Mouse (Mus musculus) erythroblast, adult 5-6 weeks (primary cell): ENCODE data around the gene Map2k2. TPM values are rescaled to one million over a fixed set of nuclear protein-coding genes. Genes with fewer than 3 reads are reported as not detected.
"Not testable (repeated sequence)": the region's sequence is repeated elsewhere in the genome, so short reads cannot be mapped to it uniquely, and the experiment has no call there.

Experiments
- ATAC-seq: replicated peaks from 2 replicates; pipeline ENCODE4 v1.8.0; 2016; ENCODE audit warnings: moderate number of reproducible peaks, mild to moderate bottlenecking, moderate TSS enrichment, inconsistent platforms; ENCODE audit not compliant: poor library complexity, low FRiP score, severe bottlenecking
- total RNA-seq, 2 experiments: library from RNA; stranded (forward) in 1 of 2; stranded (reverse) in 1 of 2; fragments of 150-400 nt in 1 of 2; fragments of 200-764, 138-1000 nt in 1 of 2; gene quantifications; 2 replicates each; pipeline versions ENCODE4 v1.2.3 to v1.2.4; 2015 to 2017; ENCODE audit warnings: low replicate concordance in 2 of 2

The Map2k2 gene
- total RNA-seq, 2 experiments from 2014 or later, result 31.5 to 34.2 TPM

DNA sequence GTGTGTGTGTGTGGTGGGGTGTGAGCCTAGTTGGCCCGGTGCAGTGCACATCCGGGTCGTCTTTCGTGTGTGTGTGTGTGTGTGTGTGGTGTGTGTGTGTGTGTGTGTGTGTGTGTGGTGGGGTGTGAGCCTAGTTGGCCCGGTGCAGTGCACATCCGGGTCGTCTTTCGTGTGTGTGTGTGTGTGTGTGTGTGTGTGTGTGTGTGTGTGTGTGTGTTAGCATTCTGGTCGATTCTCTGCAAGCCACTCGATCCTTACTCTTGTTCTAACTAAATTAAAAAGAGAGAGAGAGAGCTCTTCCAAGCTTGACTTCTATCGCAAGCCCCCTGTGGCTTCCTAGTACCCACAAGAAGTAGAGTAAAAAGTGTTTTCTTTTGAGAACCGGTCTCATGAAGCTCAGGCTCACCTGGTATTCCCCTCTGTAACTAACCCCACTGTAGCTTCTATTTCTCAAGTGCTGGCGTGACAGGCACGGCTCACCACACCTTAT is 63.7 kb downstream of the Map2k2 start:
- ATAC-seq, result not testable (repeated sequence)

DNA sequence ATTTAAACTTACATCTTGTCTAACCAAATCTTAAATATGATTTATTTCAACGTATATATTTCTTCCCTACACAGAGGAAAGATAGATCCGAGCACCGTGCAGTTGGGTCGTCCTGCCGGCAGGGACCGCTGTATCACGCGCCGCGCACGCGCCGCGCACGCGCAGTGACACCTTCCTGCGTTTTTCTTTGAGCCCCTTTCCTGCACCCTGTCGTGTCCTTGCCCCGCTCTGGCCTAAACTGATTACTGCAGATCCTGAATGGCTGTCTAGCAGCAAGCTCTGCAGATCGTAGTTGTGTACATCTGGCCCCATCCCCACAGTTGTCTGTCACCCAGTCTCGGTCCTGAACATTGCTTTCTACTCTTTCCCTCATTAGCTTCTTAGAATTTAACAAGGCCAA is 67.4 kb downstream of the Map2k2 start:
- ATAC-seq, result peak; percentile 44; the same call in 1 of the 2 replicates

DNA sequence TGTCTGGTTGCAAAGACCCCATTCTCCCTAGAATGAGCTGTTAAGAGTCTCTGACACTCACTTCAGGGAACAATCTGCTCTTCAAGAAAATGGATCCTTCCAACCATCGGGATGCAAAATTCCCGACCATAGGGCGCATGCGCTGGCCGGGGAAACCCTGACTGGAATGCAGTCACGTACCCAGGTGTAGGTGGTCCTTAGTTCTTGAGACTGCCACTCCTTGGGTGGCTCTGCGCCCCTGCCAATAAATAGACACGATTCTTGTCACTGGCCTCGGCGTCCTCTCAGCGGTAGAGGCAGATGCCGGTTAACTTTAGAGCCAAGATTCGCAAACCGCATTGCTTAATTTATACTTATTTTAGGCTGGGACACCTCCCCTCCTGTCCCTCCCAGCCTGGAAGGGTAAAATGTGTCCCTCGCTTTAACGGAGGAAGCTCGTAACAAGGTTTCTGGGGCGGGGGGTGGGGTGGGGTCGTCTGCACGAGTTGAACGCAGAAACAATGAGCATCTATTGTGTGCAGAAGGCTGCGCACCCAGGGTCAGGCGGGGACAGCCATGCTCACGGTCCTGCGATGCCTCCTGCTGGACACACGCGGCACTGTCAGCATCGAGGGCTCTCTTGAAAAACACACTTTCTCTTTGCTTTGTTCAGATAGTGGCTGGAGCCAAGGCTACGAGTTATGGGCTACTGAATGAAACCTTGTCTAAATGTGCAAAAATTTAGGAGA is 69.1 kb downstream of the Map2k2 start:
- peak; percentile 64 for ATAC-seq

DNA sequence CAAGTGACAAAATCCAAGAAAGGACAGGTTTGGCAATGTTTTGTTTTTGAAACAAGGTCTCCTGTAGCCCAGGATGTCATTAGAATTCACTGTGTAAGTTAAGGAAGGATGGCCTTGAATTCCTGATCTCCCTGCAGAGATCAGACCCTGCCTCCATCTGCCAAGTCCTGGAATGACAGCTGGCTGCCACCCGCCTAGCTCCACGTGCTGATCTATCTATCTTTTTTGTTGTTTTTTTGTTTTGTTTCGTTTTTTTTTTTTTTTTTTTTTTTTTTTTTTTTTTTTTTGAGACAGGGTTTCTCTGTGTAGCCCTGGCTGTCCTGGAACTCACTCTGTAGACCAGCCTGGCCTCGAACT is 69.6 kb downstream of the Map2k2 start:
- peak; percentile 3; the same call in 1 of the 2 replicates for ATAC-seq

DNA sequence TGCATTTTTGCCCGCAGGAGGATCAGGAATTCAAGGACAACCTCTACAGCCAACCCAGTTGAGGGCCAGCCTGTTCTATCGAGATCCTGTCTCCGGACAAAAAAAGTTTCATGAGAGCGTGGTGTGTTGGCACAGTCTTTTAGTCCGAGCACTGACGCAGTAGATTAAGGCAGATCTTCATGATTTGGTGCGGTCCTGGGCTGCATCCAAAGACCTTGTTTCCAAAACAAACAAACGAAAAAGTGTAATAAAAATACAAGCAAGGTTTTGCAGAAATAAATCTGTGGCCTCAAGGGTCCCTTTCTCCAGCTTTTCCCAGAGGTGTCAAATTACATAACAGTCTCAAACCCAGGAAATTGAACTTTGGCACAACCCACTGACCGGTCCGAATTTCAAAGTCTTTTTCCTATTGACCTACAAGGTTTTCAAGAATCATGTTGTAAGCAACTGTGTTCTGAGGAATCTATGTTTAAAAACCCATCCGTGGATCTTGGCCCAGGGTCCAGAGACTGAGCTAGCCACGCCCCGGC is 70.3 kb downstream of the Map2k2 start:
- no peak; the same call in 1 of the 2 replicates for ATAC-seq

DNA sequence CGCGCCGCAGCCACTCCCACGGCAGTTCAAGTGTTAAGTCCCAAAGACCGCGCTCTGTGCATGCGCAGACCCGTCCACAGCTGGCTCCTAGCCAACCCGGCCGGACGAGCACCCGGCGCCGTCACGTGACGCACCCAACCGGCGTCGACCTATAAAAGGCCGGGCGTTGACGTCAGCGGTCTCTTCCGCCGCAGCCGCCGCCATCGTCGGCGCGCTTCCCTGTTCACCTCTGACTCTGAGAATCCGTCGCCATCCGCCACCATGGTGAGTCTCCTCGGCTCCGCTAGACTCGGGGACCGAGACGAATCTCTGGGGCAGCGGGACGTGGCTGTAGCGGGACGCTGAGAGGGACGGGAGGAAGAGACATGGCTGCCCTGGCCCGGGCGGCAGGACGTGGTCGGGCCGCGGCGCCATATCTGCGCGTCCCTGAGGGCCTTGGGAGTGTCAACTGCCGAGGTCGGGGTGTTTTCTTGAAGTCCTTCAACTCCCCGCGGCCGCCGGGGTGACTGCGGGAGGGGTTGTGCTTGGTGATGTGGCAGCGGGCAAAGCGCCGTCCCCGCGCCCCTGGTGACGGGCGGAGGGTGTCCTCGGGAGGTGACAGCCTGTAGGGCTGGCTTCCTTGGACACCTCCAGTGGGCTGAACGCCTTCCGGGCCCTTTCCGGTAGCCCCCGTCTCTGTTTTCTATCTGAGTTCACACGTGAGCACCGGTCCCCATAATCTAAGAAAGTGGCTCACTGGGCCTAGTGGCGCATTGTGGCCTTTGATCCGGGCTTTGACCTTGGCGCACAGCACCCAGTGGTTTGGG is 71.0 kb downstream of the Map2k2 start, which contains the start of gene Eef2:
Gene Eef2 (plus strand): TSS at position 166 of the 806 bp plus-strand sequence.
- peak; percentile 67 for ATAC-seq

DNA sequence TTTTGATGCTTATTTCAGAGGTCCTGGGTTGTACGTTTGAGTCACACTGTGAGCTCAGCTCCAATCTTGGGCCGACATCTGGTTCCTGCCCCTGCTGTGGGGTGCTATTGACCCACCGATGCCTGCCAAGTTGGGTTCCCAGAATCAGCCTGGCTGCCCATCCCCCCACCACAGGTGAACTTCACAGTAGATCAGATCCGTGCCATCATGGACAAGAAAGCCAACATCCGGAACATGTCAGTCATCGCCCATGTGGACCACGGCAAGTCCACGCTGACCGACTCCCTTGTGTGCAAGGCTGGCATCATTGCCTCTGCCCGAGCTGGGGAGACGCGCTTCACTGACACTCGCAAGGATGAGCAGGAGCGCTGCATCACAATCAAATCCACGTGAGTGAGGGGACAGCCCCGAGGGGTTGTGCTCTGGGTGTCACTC is 71.8 kb downstream of the Map2k2 start:
- peak; percentile 10; the same call in 1 of the 2 replicates for ATAC-seq

DNA sequence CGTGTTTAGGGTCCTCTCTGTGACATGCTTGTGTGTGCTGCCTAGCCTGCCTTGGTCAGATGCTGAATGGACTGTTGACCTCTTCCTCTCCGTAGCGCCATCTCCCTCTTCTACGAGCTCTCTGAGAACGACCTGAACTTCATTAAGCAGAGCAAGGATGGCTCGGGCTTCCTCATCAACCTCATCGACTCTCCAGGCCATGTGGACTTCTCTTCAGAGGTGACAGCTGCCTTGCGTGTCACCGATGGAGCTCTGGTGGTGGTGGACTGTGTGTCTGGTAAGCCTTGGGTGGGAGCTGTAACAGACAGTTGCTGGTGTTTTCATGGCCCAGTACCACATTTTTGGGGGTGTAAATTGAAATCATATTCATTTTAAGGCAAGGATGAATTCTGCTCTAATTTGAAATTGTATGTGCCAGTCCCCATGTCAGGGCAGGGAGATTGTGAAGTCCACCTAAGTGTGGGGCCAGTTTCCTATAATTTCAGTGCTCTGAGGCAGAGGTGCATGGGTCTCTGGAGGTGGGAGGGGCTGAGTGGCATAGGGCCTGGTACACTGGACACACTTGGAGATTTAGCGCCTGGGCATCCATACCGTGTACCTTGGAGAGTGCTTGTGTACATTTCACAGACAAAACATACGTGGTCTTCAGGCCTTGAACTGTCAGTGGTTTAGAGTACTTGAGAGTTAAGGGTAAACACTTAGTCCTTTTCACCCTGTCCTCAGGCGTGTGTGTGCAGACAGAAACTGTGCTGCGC is 72.4 kb downstream of the Map2k2 start:
- no peak for ATAC-seq

DNA sequence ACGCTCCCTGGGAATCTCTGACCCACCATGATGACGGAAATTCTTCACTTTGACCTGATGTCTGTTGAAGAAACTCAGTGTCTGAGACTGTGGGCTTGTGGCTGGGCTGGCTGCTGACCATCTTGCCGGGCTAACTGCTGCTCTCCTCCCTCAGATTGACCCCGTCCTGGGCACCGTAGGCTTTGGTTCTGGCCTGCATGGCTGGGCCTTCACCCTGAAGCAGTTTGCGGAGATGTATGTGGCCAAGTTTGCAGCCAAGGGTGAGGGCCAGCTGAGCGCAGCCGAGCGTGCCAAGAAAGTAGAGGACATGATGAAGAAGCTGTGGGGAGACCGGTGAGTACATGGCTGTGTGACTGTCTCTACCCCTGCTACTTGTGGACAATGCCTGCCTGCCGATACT is 73.2 kb downstream of the Map2k2 start:
- no peak for ATAC-seq

DNA sequence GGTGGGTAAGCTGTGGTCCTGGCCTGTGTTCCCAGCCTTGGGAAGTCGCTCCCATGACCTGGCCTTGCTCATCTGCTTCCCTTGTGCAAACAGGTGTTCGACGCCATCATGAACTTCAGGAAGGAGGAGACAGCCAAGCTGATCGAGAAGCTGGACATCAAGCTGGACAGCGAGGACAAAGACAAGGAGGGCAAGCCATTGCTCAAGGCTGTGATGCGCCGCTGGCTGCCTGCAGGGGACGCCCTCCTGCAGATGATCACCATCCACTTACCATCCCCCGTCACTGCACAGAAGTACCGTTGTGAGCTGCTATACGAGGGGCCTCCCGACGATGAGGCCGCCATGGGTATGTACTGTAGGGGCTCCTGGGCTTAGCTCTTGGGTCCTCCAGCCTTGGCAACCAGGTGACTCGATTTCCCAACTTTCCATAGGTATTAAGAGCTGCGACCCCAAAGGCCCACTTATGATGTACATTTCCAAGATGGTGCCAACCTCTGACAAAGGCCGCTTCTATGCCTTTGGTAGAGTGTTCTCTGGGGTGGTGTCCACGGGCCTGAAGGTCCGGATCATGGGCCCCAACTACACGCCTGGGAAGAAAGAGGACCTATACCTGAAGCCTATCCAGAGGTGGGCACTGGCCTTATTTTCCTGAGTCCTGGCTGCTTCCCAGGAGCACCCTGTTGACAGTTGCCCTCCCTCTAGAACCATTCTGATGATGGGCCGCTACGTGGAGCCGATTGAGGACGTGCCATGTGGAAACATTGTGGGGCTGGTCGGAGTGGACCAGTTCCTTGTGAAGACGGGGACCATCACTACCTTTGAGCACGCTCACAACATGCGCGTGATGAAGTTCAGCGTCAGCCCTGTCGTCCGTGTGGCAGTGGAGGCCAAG is 74.0 kb downstream of the Map2k2 start:
- ATAC-seq, result no peak

DNA sequence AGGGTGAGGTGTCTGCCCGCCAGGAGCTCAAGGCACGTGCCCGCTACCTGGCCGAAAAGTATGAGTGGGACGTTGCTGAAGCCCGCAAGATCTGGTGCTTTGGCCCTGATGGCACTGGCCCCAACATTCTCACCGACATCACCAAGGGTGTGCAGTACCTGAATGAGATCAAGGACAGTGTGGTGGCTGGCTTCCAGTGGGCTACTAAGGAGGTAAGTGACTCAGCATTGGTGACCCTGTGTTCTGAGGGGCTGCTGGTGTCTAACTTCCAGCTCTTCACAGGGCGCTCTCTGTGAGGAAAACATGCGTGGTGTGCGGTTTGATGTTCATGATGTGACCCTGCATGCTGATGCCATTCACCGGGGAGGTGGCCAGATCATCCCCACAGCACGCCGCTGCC is 75.2 kb downstream of the Map2k2 start:
- no peak for ATAC-seq

DNA sequence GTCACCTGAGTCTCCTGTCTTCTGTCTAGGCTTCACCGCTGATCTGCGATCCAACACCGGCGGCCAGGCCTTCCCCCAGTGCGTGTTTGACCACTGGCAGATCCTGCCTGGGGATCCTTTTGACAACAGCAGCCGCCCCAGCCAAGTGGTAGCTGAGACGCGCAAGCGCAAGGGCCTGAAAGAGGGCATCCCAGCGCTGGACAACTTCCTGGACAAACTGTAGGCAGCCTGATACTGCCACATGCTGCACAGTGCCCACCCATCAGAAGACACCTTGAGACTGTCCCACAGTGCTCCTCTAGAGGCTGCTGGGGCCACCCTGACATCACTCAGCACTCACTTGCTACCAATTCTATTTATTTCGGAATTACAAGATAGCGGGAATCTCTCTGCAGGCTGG is 76.1 kb downstream of the Map2k2 start:
- not testable (repeated sequence) for ATAC-seq

DNA sequence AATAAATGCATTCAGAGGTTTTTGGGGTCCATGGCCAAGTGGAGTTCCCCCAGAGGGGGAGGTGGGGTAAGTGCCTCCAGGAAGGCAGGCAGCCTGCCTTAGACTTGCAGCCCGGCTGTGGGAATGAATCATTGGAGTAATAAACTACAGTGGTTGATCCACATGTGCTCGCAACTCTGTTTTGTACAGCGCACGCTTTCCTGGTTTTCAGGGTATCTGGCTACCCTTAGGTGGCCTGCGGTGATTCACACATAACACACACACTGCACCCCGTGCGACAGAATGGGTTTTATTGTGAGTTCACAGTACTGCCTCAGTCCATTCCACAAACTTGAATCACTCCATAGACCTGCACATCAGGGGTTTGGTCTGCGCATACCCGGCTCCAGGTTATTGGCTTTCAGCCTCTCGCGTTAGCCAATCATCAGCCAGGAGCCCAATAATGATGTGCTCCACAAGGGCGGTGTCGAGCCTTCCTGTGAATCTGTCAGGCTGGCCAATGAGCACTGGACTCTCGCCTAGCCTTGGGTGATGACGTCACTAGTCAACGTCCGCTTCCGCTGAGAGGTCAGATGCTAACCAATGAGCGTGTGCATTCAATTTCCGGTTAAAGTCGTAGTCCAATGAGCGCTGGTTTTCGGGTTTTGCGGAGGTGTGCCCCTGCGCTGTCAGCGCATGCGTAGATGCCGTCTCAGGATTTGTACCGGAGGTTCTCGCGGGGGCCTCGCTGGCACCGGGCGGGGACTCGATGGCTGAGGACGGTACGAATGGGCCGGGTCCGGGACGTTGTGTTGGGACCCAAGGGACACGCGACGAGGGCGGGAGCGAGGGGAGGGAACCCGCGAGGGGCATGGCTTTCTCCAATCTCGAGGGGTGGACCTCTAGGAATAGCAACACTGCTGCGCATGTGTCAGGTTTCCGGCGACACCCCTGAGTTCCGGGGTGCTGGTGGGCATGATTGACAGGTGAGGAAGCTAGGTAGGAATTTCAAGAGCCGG is 76.9 kb downstream of the Map2k2 start, which contains the start of gene Dapk3:
Gene Dapk3 (plus strand): TSS at position 670 of the 998 bp plus-strand sequence.
- peak; percentile 90 for ATAC-seq

Other genes starting within 250 kb of the Map2k2 start
- not detected in 2 replicates for gene Tmprss9, start 234.1 kb upstream of the Map2k2 start, total RNA-seq (2015; ENCODE audit: low replicate concordance)
- 0.17 TPM in 1 of 2 replicates, not detected in the other for gene Tmprss9, start 234.1 kb upstream of the Map2k2 start, total RNA-seq (2017; ENCODE audit: low replicate concordance)
- 12.1 and 17.6 TPM in 2 replicates for gene Timm13, start 204.9 kb upstream of the Map2k2 start, total RNA-seq (2015; ENCODE audit: low replicate concordance)
- gene Timm13, start 204.9 kb upstream of the Map2k2 start, total RNA-seq (2017; ENCODE audit: low replicate concordance), result 14.1 and 24.7 TPM in 2 replicates
- 2.7 and 7.3 TPM in 2 replicates for gene Lmnb2, start 187.7 kb upstream of the Map2k2 start, total RNA-seq (2015; ENCODE audit: low replicate concordance)
- gene Lmnb2, start 187.7 kb upstream of the Map2k2 start, total RNA-seq (2017; ENCODE audit: low replicate concordance), result 9.3 and 9.7 TPM in 2 replicates
- 2.3 and 10.6 TPM in 2 replicates for gene Gadd45b, start 175.8 kb upstream of the Map2k2 start, total RNA-seq (2015; ENCODE audit: low replicate concordance)
- 3.2 and 4.9 TPM in 2 replicates for gene Gadd45b, start 175.8 kb upstream of the Map2k2 start, total RNA-seq (2017; ENCODE audit: low replicate concordance)
- gene Gng7, start 91.0 kb upstream of the Map2k2 start, total RNA-seq (2015; ENCODE audit: low replicate concordance), result not detected in 2 replicates
- gene Gng7, start 91.0 kb upstream of the Map2k2 start, total RNA-seq (2017; ENCODE audit: low replicate concordance), result not detected in 2 replicates
- gene Diras1, start 80.3 kb upstream of the Map2k2 start, total RNA-seq (2015; ENCODE audit: low replicate concordance), result not detected in 2 replicates
- not detected in 2 replicates for gene Diras1, start 80.3 kb upstream of the Map2k2 start, total RNA-seq (2017; ENCODE audit: low replicate concordance)
- 2.1 and 2.5 TPM in 2 replicates for gene Slc39a3, start 68.5 kb upstream of the Map2k2 start, total RNA-seq (2015; ENCODE audit: low replicate concordance)
- 2.7 and 3.8 TPM in 2 replicates for gene Slc39a3, start 68.5 kb upstream of the Map2k2 start, total RNA-seq (2017; ENCODE audit: low replicate concordance)
- 6.7 and 20.3 TPM in 2 replicates for gene Sgta, start 45.7 kb upstream of the Map2k2 start, total RNA-seq (2015; ENCODE audit: low replicate concordance)
- gene Sgta, start 45.7 kb upstream of the Map2k2 start, total RNA-seq (2017; ENCODE audit: low replicate concordance), result 14.8 and 18.1 TPM in 2 replicates
- gene Thop1, start 35.9 kb upstream of the Map2k2 start, total RNA-seq (2015; ENCODE audit: low replicate concordance), result 1.9 TPM in 1 of 2 replicates, not detected in the other
- gene Thop1, start 35.9 kb upstream of the Map2k2 start, total RNA-seq (2017; ENCODE audit: low replicate concordance), result 3.1 and 4.1 TPM in 2 replicates
- not detected in 2 replicates for gene Creb3l3, start 7.0 kb upstream of the Map2k2 start, total RNA-seq (2015; ENCODE audit: low replicate concordance)
- gene Creb3l3, start 7.0 kb upstream of the Map2k2 start, total RNA-seq (2017; ENCODE audit: low replicate concordance), result not detected in 2 replicates
- gene Zbtb7a, start 29.3 kb downstream of the Map2k2 start, total RNA-seq (2015; ENCODE audit: low replicate concordance), result 11.5 and 13.2 TPM in 2 replicates
- 10.1 and 14.2 TPM in 2 replicates for gene Zbtb7a, start 29.3 kb downstream of the Map2k2 start, total RNA-seq (2017; ENCODE audit: low replicate concordance)
- 4.4 and 11.3 TPM in 2 replicates for gene Pias4, start 62.0 kb downstream of the Map2k2 start, total RNA-seq (2015; ENCODE audit: low replicate concordance)
- gene Pias4, start 62.0 kb downstream of the Map2k2 start, total RNA-seq (2017; ENCODE audit: low replicate concordance), result 12.3 and 19.3 TPM in 2 replicates
- gene Eef2, start 70.7 kb downstream of the Map2k2 start, total RNA-seq (2015; ENCODE audit: low replicate concordance), result 227 and 267 TPM in 2 replicates
- 388 and 458 TPM in 2 replicates for gene Eef2, start 70.7 kb downstream of the Map2k2 start, total RNA-seq (2017; ENCODE audit: low replicate concordance)
- gene Dapk3, start 77.1 kb downstream of the Map2k2 start, total RNA-seq (2015; ENCODE audit: low replicate concordance), result 3.3 and 7.3 TPM in 2 replicates
- gene Dapk3, start 77.1 kb downstream of the Map2k2 start, total RNA-seq (2017; ENCODE audit: low replicate concordance), result 10.8 and 11.8 TPM in 2 replicates
- gene 4930442H23Rik, start 77.9 kb downstream of the Map2k2 start, total RNA-seq (2015; ENCODE audit: low replicate concordance), result not detected in 2 replicates
- not detected in 2 replicates for gene 4930442H23Rik, start 77.9 kb downstream of the Map2k2 start, total RNA-seq (2017; ENCODE audit: low replicate concordance)
- gene Nmrk2, start 96.1 kb downstream of the Map2k2 start, total RNA-seq (2015; ENCODE audit: low replicate concordance), result not detected in 2 replicates
- not detected in 2 replicates for gene Nmrk2, start 96.1 kb downstream of the Map2k2 start, total RNA-seq (2017; ENCODE audit: low replicate concordance)
- not detected in 2 replicates for gene Atcay, start 124.9 kb downstream of the Map2k2 start, total RNA-seq (2015; ENCODE audit: low replicate concordance)
- gene Atcay, start 124.9 kb downstream of the Map2k2 start, total RNA-seq (2017; ENCODE audit: low replicate concordance), result not detected in 2 replicates
- not detected in 2 replicates for gene Zfr2, start 127.2 kb downstream of the Map2k2 start, total RNA-seq (2015; ENCODE audit: low replicate concordance)
- gene Zfr2, start 127.2 kb downstream of the Map2k2 start, total RNA-seq (2017; ENCODE audit: low replicate concordance), result not detected in 2 replicates
- gene Matk, start 147.0 kb downstream of the Map2k2 start, total RNA-seq (2015; ENCODE audit: low replicate concordance), result 0.42 and 0.96 TPM in 2 replicates
- 4.3 TPM in 2 replicates for gene Matk, start 147.0 kb downstream of the Map2k2 start, total RNA-seq (2017; ENCODE audit: low replicate concordance)
- 6.3 and 56.3 TPM in 2 replicates for gene Mrpl54, start 161.0 kb downstream of the Map2k2 start, total RNA-seq (2015; ENCODE audit: low replicate concordance)
- 23.1 and 36.6 TPM in 2 replicates for gene Mrpl54, start 161.0 kb downstream of the Map2k2 start, total RNA-seq (2017; ENCODE audit: low replicate concordance)
- 3.3 and 4.4 TPM in 2 replicates for gene Apba3, start 161.0 kb downstream of the Map2k2 start, total RNA-seq (2015; ENCODE audit: low replicate concordance)
- gene Apba3, start 161.0 kb downstream of the Map2k2 start, total RNA-seq (2017; ENCODE audit: low replicate concordance), result 4.3 and 10.8 TPM in 2 replicates
- gene Tjp3, start 185.7 kb downstream of the Map2k2 start, total RNA-seq (2015; ENCODE audit: low replicate concordance), result 3.3 TPM in 1 of 2 replicates, not detected in the other
- 0.60 and 1.7 TPM in 2 replicates for gene Tjp3, start 185.7 kb downstream of the Map2k2 start, total RNA-seq (2017; ENCODE audit: low replicate concordance)
- gene Pip5k1c, start 187.0 kb downstream of the Map2k2 start, total RNA-seq (2015; ENCODE audit: low replicate concordance), result 9.6 and 11.3 TPM in 2 replicates
- 10.8 and 11.3 TPM in 2 replicates for gene Pip5k1c, start 187.0 kb downstream of the Map2k2 start, total RNA-seq (2017; ENCODE audit: low replicate concordance)
- 5.6 and 6.1 TPM in 2 replicates for gene Cactin, start 215.2 kb downstream of the Map2k2 start, total RNA-seq (2015; ENCODE audit: low replicate concordance)
- 18.0 and 27.7 TPM in 2 replicates for gene Cactin, start 215.2 kb downstream of the Map2k2 start, total RNA-seq (2017; ENCODE audit: low replicate concordance)
- gene Tbxa2r, start 222.8 kb downstream of the Map2k2 start, total RNA-seq (2015; ENCODE audit: low replicate concordance), result not detected in 2 replicates
- gene Tbxa2r, start 222.8 kb downstream of the Map2k2 start, total RNA-seq (2017; ENCODE audit: low replicate concordance), result not detected in 2 replicates
- gene Gipc3, start 237.4 kb downstream of the Map2k2 start, total RNA-seq (2015; ENCODE audit: low replicate concordance), result not detected in 2 replicates
- gene Gipc3, start 237.4 kb downstream of the Map2k2 start, total RNA-seq (2017; ENCODE audit: low replicate concordance), result not detected in 2 replicates
- gene Hmg20b, start 244.6 kb downstream of the Map2k2 start, total RNA-seq (2015; ENCODE audit: low replicate concordance), result 9.2 and 14.6 TPM in 2 replicates
- 14.1 and 30.2 TPM in 2 replicates for gene Hmg20b, start 244.6 kb downstream of the Map2k2 start, total RNA-seq (2017; ENCODE audit: low replicate concordance)